Mouse (Mus musculus) myocyte (in vitro differentiated cells): ENCODE data around the gene Otud4. TPM values are rescaled to one million over a fixed set of nuclear protein-coding genes. Genes with fewer than 3 reads are reported as not detected.

Experiments
- H3K27me3 ChIP-seq: one replicate; pipeline ENCODE4 v1.6.1; 2011; ENCODE audit not compliant: control insufficient read depth, insufficient read depth, insufficient read length
- H3K36me3 ChIP-seq: one replicate; pipeline ENCODE4 v1.6.1; 2011; ENCODE audit not compliant: control insufficient read depth, insufficient read depth
- H3K4me2 ChIP-seq: one replicate; pipeline ENCODE4 v1.6.1; 2011; ENCODE audit warnings: low read depth, control low read depth
- H3K4me3 ChIP-seq: one replicate; pipeline ENCODE4 v1.5.1; 2011; ENCODE audit warnings: mild to moderate bottlenecking, control low read depth, moderate library complexity
- H3K79me2 ChIP-seq: one replicate; pipeline ENCODE4 v1.6.1; 2011; ENCODE audit not compliant: control insufficient read depth, insufficient read depth
- H3ac ChIP-seq: one replicate; pipeline ENCODE4 v1.6.1; 2011; ENCODE audit not compliant: control insufficient read depth, insufficient read length
- CEBPB ChIP-seq: IDR thresholded peaks from 2 replicates; pipeline ENCODE4 v1.6.1; 2011; ENCODE audit warnings: mild to moderate bottlenecking, moderate library complexity; ENCODE audit not compliant: poor library complexity, insufficient read depth, severe bottlenecking
- E2F4 ChIP-seq: IDR thresholded peaks from one replicate; pipeline ENCODE4 v1.6.1; 2011; ENCODE audit warnings: mild to moderate bottlenecking, control low read depth, moderate library complexity; ENCODE audit not compliant: insufficient read depth
- MAX ChIP-seq: IDR thresholded peaks from one replicate; pipeline ENCODE4 v1.6.1; 2011; ENCODE audit warnings: low read depth, mild to moderate bottlenecking, control low read depth
- MYOD1 ChIP-seq, 3 experiments: IDR thresholded peaks; one replicate each; pipeline ENCODE4 v1.6.1; 2011; ENCODE audit warnings: control low read depth in 2 of 3, low read depth in 2 of 3, mild to moderate bottlenecking in 2 of 3, moderate library complexity in 1 of 3; ENCODE audit not compliant: insufficient read length in 2 of 3, control insufficient read depth in 1 of 3
- MYOG ChIP-seq, 3 experiments: IDR thresholded peaks; one replicate each; pipeline ENCODE4 v1.6.1; 2011; ENCODE audit warnings: control low read depth in 2 of 3, low read depth in 2 of 3, mild to moderate bottlenecking in 2 of 3; ENCODE audit not compliant: insufficient read length in 2 of 3, control insufficient read depth in 1 of 3, insufficient read depth in 1 of 3
- POLR2A ChIP-seq: IDR thresholded peaks from one replicate; pipeline ENCODE4 v1.6.1; 2011; ENCODE audit warnings: low read depth, mild to moderate bottlenecking, control low read depth, moderate library complexity; ENCODE audit not compliant: insufficient read length
- POLR2AphosphoS2 ChIP-seq: IDR thresholded peaks from one replicate; pipeline ENCODE4 v1.6.1; 2011; ENCODE audit warnings: low read depth, control low read depth; ENCODE audit not compliant: insufficient read length
- REST ChIP-seq: IDR thresholded peaks from one replicate; pipeline ENCODE4 v1.6.1; 2011; ENCODE audit warnings: mild to moderate bottlenecking, control low read depth, moderate library complexity; ENCODE audit not compliant: insufficient read depth, insufficient read length
- SRF ChIP-seq: IDR thresholded peaks from one replicate; pipeline ENCODE4 v1.6.1; 2011; ENCODE audit warnings: low read depth; ENCODE audit not compliant: control insufficient read depth, insufficient read length
- TCF12 ChIP-seq: IDR thresholded peaks from one replicate; pipeline ENCODE4 v1.6.1; 2011; ENCODE audit warnings: mild to moderate bottlenecking, control low read depth; ENCODE audit not compliant: poor library complexity, insufficient read depth, severe bottlenecking
- TCF3 ChIP-seq: IDR thresholded peaks from one replicate; pipeline ENCODE4 v1.6.1; 2011; ENCODE audit warnings: low read depth, control low read depth; ENCODE audit not compliant: insufficient read length
- USF1 ChIP-seq: IDR thresholded peaks from one replicate; pipeline ENCODE4 v1.6.1; 2011; ENCODE audit warnings: low read depth, mild to moderate bottlenecking, control low read depth, moderate library complexity
- polyA plus RNA-seq: library from polyadenylated mRNA; unstranded; fragments of >200 nt; fragmentation: generic; extraction: Trizol; gene quantifications from one replicate; pipeline ENCODE4 v1.2.1, GENCODE M21; 2012; ENCODE audit warnings: missing spikeins

Gene Otud4
- polyA plus RNA-seq, 1 experiment, result 6.0 TPM

- no peak overlapping the region for H3ac ChIP-seq
- no peak overlapping the region for H3K4me2 ChIP-seq
- H3K27me3 ChIP-seq, result no peaks in the 10 kb centered on the region
- H3K4me3 ChIP-seq, result no peak overlapping the region
- H3K36me3 ChIP-seq, result no peaks in the 10 kb centered on the region
- TF ChIP-seq MYOD1 (IDR thresholded peaks at IDR 0.05; ENCODE audit: control insufficient read depth in 1 of 3, insufficient read length in 2 of 3, low read depth in 2 of 3) (no peak), SRF (no peak), USF1 (no peak), TCF3 (no peak), REST (no peak), CEBPB (no peak), POLR2AphosphoS2 (no peak), E2F4 (no peak), TCF12 (no peak), MAX (no peak), POLR2A (no peak), MYOG (IDR thresholded peaks at IDR 0.05; ENCODE audit: control insufficient read depth in 1 of 3, insufficient read depth in 1 of 3, insufficient read length in 2 of 3, low read depth in 2 of 3) (no peak)
- no peaks in the 10 kb centered on the region for H3K79me2 ChIP-seq
Observed at GRCm38 (mm10) chr8:79618906-79619305, 20.5 kb upstream of the Otud4 start.

GRCm38 (mm10) chr8:79619353-79619752 is 20.1 kb upstream of the Otud4 start:
- Histone ChIP-seq H3K36me3 (no peaks in the 10 kb centered on the region), H3ac (no peak overlapping the region), H3K27me3 (no peaks in the 10 kb centered on the region), H3K79me2 (no peaks in the 10 kb centered on the region), H3K4me3 (no peak overlapping the region), H3K4me2 (no peak overlapping the region)
- TF ChIP-seq POLR2A, result no peak

- Histone ChIP-seq H3K36me3 (no peaks in the 10 kb centered on the region), H3K27me3 (no peaks in the 10 kb centered on the region), H3K4me3 (no peak overlapping the region), H3ac (no peak overlapping the region), H3K79me2 (no peaks in the 10 kb centered on the region), H3K4me2 (no peak overlapping the region)
- no peak for TF ChIP-seq USF1
- TF ChIP-seq SRF, result no peak
- no peak for TF ChIP-seq POLR2A
- TF ChIP-seq MYOD1 (IDR thresholded peaks at IDR 0.05; ENCODE audit: control insufficient read depth in 1 of 3, insufficient read length in 2 of 3, low read depth in 2 of 3), result no peak
- no peak for TF ChIP-seq CEBPB
- no peak for TF ChIP-seq TCF3
- no peak for TF ChIP-seq TCF12
- TF ChIP-seq E2F4, result no peak
- no peak for TF ChIP-seq REST
- TF ChIP-seq POLR2AphosphoS2, result no peak
- TF ChIP-seq MYOG (IDR thresholded peaks at IDR 0.05; ENCODE audit: control insufficient read depth in 1 of 3, insufficient read depth in 1 of 3, insufficient read length in 2 of 3, low read depth in 2 of 3), result no peak
- TF ChIP-seq MAX, result no peak
Observed at GRCm38 (mm10) chr8:79620000-79620399, 19.4 kb upstream of the Otud4 start.

DNA sequence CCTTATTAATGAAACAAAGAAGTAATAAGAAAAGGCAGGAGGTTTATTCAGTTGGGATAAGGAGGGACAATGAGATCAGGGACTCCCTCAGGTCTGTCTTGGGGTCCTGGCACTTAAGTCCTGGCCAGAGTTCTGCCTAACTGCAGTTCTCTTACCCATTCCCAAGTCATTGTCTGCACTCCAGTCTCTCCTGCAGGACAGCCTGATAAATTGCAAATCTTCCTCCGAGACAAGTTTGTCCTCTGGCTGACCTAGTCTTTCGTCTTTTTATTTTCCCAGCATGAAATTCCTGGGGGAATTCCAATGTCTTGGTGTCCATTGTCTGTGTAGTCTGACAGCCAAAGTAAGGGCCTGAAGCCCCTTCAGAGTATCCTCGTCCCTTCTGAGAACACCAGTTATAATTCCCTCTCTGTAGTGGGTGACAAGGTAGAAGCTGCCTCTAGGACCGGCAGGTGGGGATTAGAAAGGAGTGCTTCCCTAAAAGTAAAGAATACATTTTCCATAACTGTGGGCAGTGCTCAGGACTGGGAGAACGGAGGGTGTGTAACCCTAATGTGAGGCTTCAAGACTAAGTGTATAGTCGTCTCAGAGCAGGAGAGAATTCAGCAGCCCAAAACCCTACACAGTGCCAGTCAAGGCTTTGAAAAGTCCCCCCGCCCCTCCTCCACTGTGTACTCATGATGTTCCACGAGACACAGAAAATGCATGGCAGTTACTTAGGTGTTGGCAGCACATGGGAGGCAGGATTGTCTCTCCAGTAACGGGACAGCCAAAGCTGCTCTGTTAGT is 18.7 kb upstream of the Otud4 start:
- H3K4me2 ChIP-seq, result no peak overlapping the region
- TF ChIP-seq USF1, result no peak
- no peak for TF ChIP-seq SRF
- no peak for TF ChIP-seq MAX
- no peak for TF ChIP-seq CEBPB
- TF ChIP-seq TCF3, result no peak
- TF ChIP-seq REST, result no peak
- no peak for TF ChIP-seq POLR2A
- no peak for TF ChIP-seq TCF12
- no peak for TF ChIP-seq POLR2AphosphoS2
- TF ChIP-seq E2F4, result no peak
- TF ChIP-seq MYOD1 (IDR thresholded peaks at IDR 0.05; ENCODE audit: control insufficient read depth in 1 of 3, insufficient read length in 2 of 3, low read depth in 2 of 3), result no peak
- TF ChIP-seq MYOG (IDR thresholded peaks at IDR 0.05; ENCODE audit: control insufficient read depth in 1 of 3, insufficient read depth in 1 of 3, insufficient read length in 2 of 3, low read depth in 2 of 3), result no peak

GRCm38 (mm10) chr8:79622346-79622745 is 17.1 kb upstream of the Otud4 start:
- H3ac ChIP-seq, result no peak overlapping the region

More for the DNA sequence above, 18.7 kb upstream of the Otud4 start:
- no peaks in the 10 kb centered on the region for H3K79me2 ChIP-seq
- H3K27me3 ChIP-seq, result no peaks in the 10 kb centered on the region
- no peak overlapping the region for H3K4me3 ChIP-seq
- no peak overlapping the region for H3ac ChIP-seq
- no peaks in the 10 kb centered on the region for H3K36me3 ChIP-seq

More at GRCm38 (mm10) chr8:79622346-79622745, 17.1 kb upstream of the Otud4 start:
- Histone ChIP-seq H3K4me2 (no peak overlapping the region), H3K79me2 (no peaks in the 10 kb centered on the region), H3K4me3 (no peak overlapping the region), H3K27me3 (no peaks in the 10 kb centered on the region), H3K36me3 (no peaks in the 10 kb centered on the region)
- TF ChIP-seq POLR2A (no peak), POLR2AphosphoS2 (no peak), TCF3 (no peak), TCF12 (no peak), SRF (no peak), USF1 (no peak), E2F4 (no peak)
